Comparison of ENCODE assay signal across 8 mouse cellular contexts in genomic region chr11:102467041-102467631, GRCm38 (mm10). TPM values are rescaled to one million over a fixed set of nuclear protein-coding genes. Genes with fewer than 3 reads are reported as not detected.
A peak's percentile ranks its signal among the peaks of the same experiment; 100 is the strongest.
DNase-seq lines count a peak whose midpoint lies in the region; ATAC-seq and TF ChIP-seq lines count a peak whose summit lies in the region.

No protein-coding gene starts in this region.

- H3K4me3 ChIP-seq in MEL (ENCODE audit: control insufficient read depth in 1 of 2, insufficient read depth in 1 of 2, low read depth in 2 of 2, low read length in 2 of 2) = peak overlapping the region; percentile 54 to 74
- peak overlapping the region; percentile 65 for H3K4me3 ChIP-seq in cerebellum, adult 2 months (replicated peaks; ENCODE audit: insufficient read depth, low read depth, low read length)
- peak overlapping the region; percentile 44 for H3K4me3 ChIP-seq in forebrain, postnatal 0 days (ENCODE audit: low read depth, low read length)
- peak overlapping the region; percentile 43 for H3K4me3 ChIP-seq in lung, embryonic 15.5 days

- under 1% methylated on average over 37 of the region's 37 CpGs for WGBS in cerebellum, adult 2 months
- WGBS in forebrain, postnatal 0 days = 3% methylated on average over 37 of the region's 37 CpGs
- 1% methylated on average over 37 of the region's 37 CpGs for WGBS in lung, embryonic 15.5 days

- TF ChIP-seq POLR2A in MEL (IDR thresholded peaks at IDR 0.05; ENCODE audit: control insufficient read depth in 1 of 2, insufficient read depth in 1 of 2, low read depth in 1 of 2, low read length in 2 of 2, poor library complexity in 1 of 2) = peak in 1 of 2 experiments; percentile 57; a peak in 1 of 4 replicates
- TF ChIP-seq POLR2A in cerebellum, adult 2 months (IDR thresholded peaks at IDR 0.05; ENCODE audit: borderline replicate concordance, insufficient read depth, low read length) = no peak

- peaks cover 0 to 41% of the 10 kb centered on the region in 2 experiments; a peak in 2 of 4 replicates for H3K36me3 ChIP-seq in MEL (ENCODE audit: control insufficient read depth in 1 of 2, insufficient read depth in 2 of 2, low read length in 2 of 2)
- H3K36me3 ChIP-seq in forebrain, postnatal 0 days (ENCODE audit: insufficient read depth) = no peaks in the 10 kb centered on the region
- H3K36me3 ChIP-seq in lung, embryonic 15.5 days = no peaks in the 10 kb centered on the region

- no peak for TF ChIP-seq RAD21 in MEL (IDR thresholded peaks at IDR 0.05; ENCODE audit: low read depth, low read length)

- H3K9ac ChIP-seq in MEL (ENCODE audit: control insufficient read depth, low read depth, low read length, poor library complexity, severe bottlenecking) = peak overlapping the region; percentile 65
- peak overlapping the region; percentile 53 for H3K9ac ChIP-seq in forebrain, postnatal 0 days
- H3K9ac ChIP-seq in lung, embryonic 15.5 days = peak overlapping the region; percentile 47

- H3K79me2 ChIP-seq in MEL (ENCODE audit: control insufficient read depth, insufficient read depth, low read length, poor library complexity) = no peaks in the 10 kb centered on the region

- no peak for TF ChIP-seq EP300 in MEL (IDR thresholded peaks at IDR 0.05; ENCODE audit: low read depth in 1 of 2, low read length in 2 of 2)

- no peak for TF ChIP-seq CTCF in MEL (IDR thresholded peaks at IDR 0.05 in 2 of 3, conservative IDR thresholded peaks at IDR 0.05 in 1 of 3; ENCODE audit: control insufficient read depth in 1 of 3, insufficient read depth in 1 of 3, low read depth in 2 of 3, low read length in 3 of 3, poor library complexity in 1 of 3, severe bottlenecking in 1 of 3)
- no peak for TF ChIP-seq CTCF in cerebellum, adult 2 months (IDR thresholded peaks at IDR 0.05; ENCODE audit: borderline replicate concordance, insufficient read depth, low read depth, low read length)
- TF ChIP-seq CTCF in forebrain, postnatal 0 days (IDR thresholded peaks at IDR 0.05; ENCODE audit: low read depth) = 0 out of 2 replicates have a peak, but pooled peaks have one; percentile 8

- H3K27ac ChIP-seq in MEL (ENCODE audit: control insufficient read depth, low read depth, low read length) = peak overlapping the region; percentile 56
- H3K27ac ChIP-seq in cerebellum, adult 2 months (ENCODE audit: insufficient read depth, low read length) = peak overlapping the region; percentile 49
- peak overlapping the region; percentile 50; the same call in 1 of the 2 replicates for H3K27ac ChIP-seq in forebrain, postnatal 0 days (ENCODE audit: low read depth, low read length)
- H3K27ac ChIP-seq in lung, embryonic 15.5 days = peak overlapping the region; percentile 76

- peaks cover 25 to 51% of the 10 kb centered on the region in 2 experiments for H3K4me1 ChIP-seq in MEL (ENCODE audit: control insufficient read depth in 1 of 2, insufficient read depth in 2 of 2, low read length in 2 of 2)
- H3K4me1 ChIP-seq in cerebellum, adult 2 months (ENCODE audit: control insufficient read depth, insufficient read depth, low read length) = peaks cover 8% of the 10 kb centered on the region
- peaks cover 5% of the 10 kb centered on the region for H3K4me1 ChIP-seq in forebrain, postnatal 0 days (ENCODE audit: insufficient read depth)
- H3K4me1 ChIP-seq in lung, embryonic 15.5 days = peaks cover 22% of the 10 kb centered on the region

- ATAC-seq in forebrain, postnatal 0 days = peak; percentile 90
- ATAC-seq in lung, embryonic 15.5 days (ENCODE audit: borderline replicate concordance, extremely low read depth, low FRiP score, low TSS enrichment) = peak; percentile 97

- H3K4me2 ChIP-seq in forebrain, postnatal 0 days (ENCODE audit: low read depth) = peak overlapping the region; percentile 90
- H3K4me2 ChIP-seq in lung, embryonic 15.5 days = peak overlapping the region; percentile 93

- no peaks in the 10 kb centered on the region for H3K27me3 ChIP-seq in MEL (ENCODE audit: control insufficient read depth in 1 of 2, insufficient read depth in 2 of 2, low read length in 2 of 2)
- no peaks in the 10 kb centered on the region for H3K27me3 ChIP-seq in cerebellum, adult 2 months (ENCODE audit: control insufficient read depth, insufficient read depth, low read length)
- H3K27me3 ChIP-seq in forebrain, postnatal 0 days (ENCODE audit: insufficient read depth, low read length) = no peaks in the 10 kb centered on the region
- no peaks in the 10 kb centered on the region for H3K27me3 ChIP-seq in lung, embryonic 15.5 days

- DNase-seq in MEL (ENCODE audit: low read depth, low spot score) = peak; percentile 99
- DNase-seq in cerebellum, adult 2 months = peak; percentile 90 to 92
- peak; percentile 91 for DNase-seq in forebrain, postnatal 0 days
- DNase-seq in heart, postnatal 4 days = peak; percentile 100
- peak; percentile 91 to 93 for DNase-seq in layer of hippocampus, adult 8-10 months (ENCODE audit: low spot score in 2 of 2)
- DNase-seq in ovary, adult 18-20 months (ENCODE audit: low spot score) = peak; percentile 98
- DNase-seq in thymus, postnatal 0 days (ENCODE audit: low spot score) = peak; percentile 92

- no peaks in the 10 kb centered on the region for H3K9me3 ChIP-seq in MEL (replicated peaks; ENCODE audit: insufficient read depth, low read length)
- no peaks in the 10 kb centered on the region for H3K9me3 ChIP-seq in forebrain, postnatal 0 days (ENCODE audit: low read length)
- no peaks in the 10 kb centered on the region for H3K9me3 ChIP-seq in lung, embryonic 15.5 days

TF ChIP-seq in MEL, 35 proteins besides CTCF, POLR2A, EP300 and RAD21 (continues in another document):
- TF ChIP-seq POLR2AphosphoS2 (IDR thresholded peaks at IDR 0.05; ENCODE audit: low read length) (0 out of 2 replicates have a peak, but pooled peaks have one; percentile 49), KAT2A (conservative IDR thresholded peaks at IDR 0.05; ENCODE audit: low read depth, low read length) (no peak), MYB (IDR thresholded peaks at IDR 0.05; ENCODE audit: low read depth, low read length) (no peak), RCOR1 (IDR thresholded peaks at IDR 0.05; ENCODE audit: low read depth, low read length) (0 out of 2 replicates have a peak, but pooled peaks have one; percentile 17), USF2 (IDR thresholded peaks at IDR 0.05; ENCODE audit: borderline replicate concordance in 1 of 2, insufficient read depth in 1 of 2, low read depth in 1 of 2, low read length in 2 of 2) (no peak), MAZ (IDR thresholded peaks at IDR 0.05; ENCODE audit: low read depth, low read length) (peak; percentile 95), ZMIZ1 (IDR thresholded peaks at IDR 0.05; ENCODE audit: low read depth, low read length) (no peak), MAX (IDR thresholded peaks at IDR 0.05; ENCODE audit: low read length) (peak; percentile 45; the same call in 1 of the 2 replicates)

RNA-seq across cellular contexts. Expression of gene Itga2b, which starts 2.8 kb away (rescaled TPM):
- 8.3 and 10.7 TPM in 2 replicates for total RNA-seq in MEL (2012; rRNA removed)
- 10 to 100 TPM in 1 of 2 experiments, not detected in 1; 55.7 TPM for polyA plus RNA-seq in MEL (2012; ENCODE audit: insufficient read depth in 1 of 2, insufficient read length in 2 of 2, low read depth in 1 of 2, low replicate concordance in 2 of 2, missing spikeins in 1 of 2)
- polyA plus RNA-seq in cerebellum, adult 2 months (2012; rRNA removed) = 2.8 and 4.0 TPM in 2 replicates
- total RNA-seq in forebrain, postnatal 0 days (2014; rRNA removed) = 2.2 and 3.7 TPM in 2 replicates
- 8.7 and 12.4 TPM in 2 replicates for polyA plus RNA-seq in forebrain, postnatal 0 days (2015; fragmentation: Nextera tagmentation; extraction: Ambion mirVana)
- total RNA-seq in heart, postnatal 4 days (2021) = 1 to 10 TPM; 4.2 to 5.4 TPM
- total RNA-seq in layer of hippocampus, adult 8-10 months (2022) = 1 to 10 TPM; 1.1 to 3.2 (median 2.7) TPM
- polyA plus RNA-seq in lung, embryonic 15.5 days (2015; fragmentation: Nextera tagmentation; extraction: Ambion mirVana) = 8.9 and 9.3 TPM in 2 replicates
- polyA plus RNA-seq in thymus, postnatal 0 days (2015; fragmentation: Nextera tagmentation; extraction: Ambion mirVana) = 1.9 and 2.5 TPM in 2 replicates

RNA-seq across cellular contexts. Expression of gene Fam171a2, which starts 19.7 kb away (rescaled TPM):
- total RNA-seq in MEL (2012; rRNA removed) = 1.8 and 2.0 TPM in 2 replicates
- polyA plus RNA-seq in MEL (2012; ENCODE audit: insufficient read depth in 1 of 2, insufficient read length in 2 of 2, low read depth in 1 of 2, low replicate concordance in 2 of 2, missing spikeins in 1 of 2) = 1 to 10 TPM in 1 of 2 experiments, not detected in 1; 8.8 TPM
- 57.8 and 60.3 TPM in 2 replicates for polyA plus RNA-seq in cerebellum, adult 2 months (2012; rRNA removed)
- total RNA-seq in forebrain, postnatal 0 days (2014; rRNA removed) = 351 and 361 TPM in 2 replicates
- 26.2 and 26.9 TPM in 2 replicates for polyA plus RNA-seq in forebrain, postnatal 0 days (2015; fragmentation: Nextera tagmentation; extraction: Ambion mirVana)
- 10 to 100 TPM; 30.2 to 30.5 TPM for total RNA-seq in heart, postnatal 4 days (2021)
- 10 to 100 TPM; 77.6 to 94.7 (median 85.7) TPM for total RNA-seq in layer of hippocampus, adult 8-10 months (2022)
- polyA plus RNA-seq in lung, embryonic 15.5 days (2015; fragmentation: Nextera tagmentation; extraction: Ambion mirVana) = 4.7 and 6.9 TPM in 2 replicates
- polyA plus RNA-seq in thymus, postnatal 0 days (2015; fragmentation: Nextera tagmentation; extraction: Ambion mirVana) = 0.42 and 0.79 TPM in 2 replicates

RNA-seq across cellular contexts. Expression of gene Grn, which starts 37.0 kb away (rescaled TPM):
- total RNA-seq in MEL (2012; rRNA removed) = 14.5 and 14.7 TPM in 2 replicates
- polyA plus RNA-seq in MEL (2012; ENCODE audit: insufficient read depth in 1 of 2, insufficient read length in 2 of 2, low read depth in 1 of 2, low replicate concordance in 2 of 2, missing spikeins in 1 of 2) = 10 to 100 TPM in 1 of 2 experiments, not detected in 1; 42.1 TPM
- polyA plus RNA-seq in cerebellum, adult 2 months (2012; rRNA removed) = 58.4 TPM in 2 replicates
- total RNA-seq in forebrain, postnatal 0 days (2014; rRNA removed) = 49.5 and 66.2 TPM in 2 replicates
- polyA plus RNA-seq in forebrain, postnatal 0 days (2015; fragmentation: Nextera tagmentation; extraction: Ambion mirVana) = 72.3 and 86.6 TPM in 2 replicates
- total RNA-seq in heart, postnatal 4 days (2021) = 100 to 1,000 TPM; 141 to 144 TPM
- 100 to 1,000 TPM in 2 of 4 experiments, 10 to 100 TPM in 2; 61.9 to 191 (median 114) TPM for total RNA-seq in layer of hippocampus, adult 8-10 months (2022)
- 168 and 174 TPM in 2 replicates for polyA plus RNA-seq in lung, embryonic 15.5 days (2015; fragmentation: Nextera tagmentation; extraction: Ambion mirVana)
- polyA plus RNA-seq in thymus, postnatal 0 days (2015; fragmentation: Nextera tagmentation; extraction: Ambion mirVana) = 86.4 and 90.6 TPM in 2 replicates

RNA-seq across cellular contexts. Expression of gene Slc25a39, which starts 59.4 kb away (rescaled TPM):
- total RNA-seq in MEL (2012; rRNA removed) = 174 and 183 TPM in 2 replicates
- polyA plus RNA-seq in MEL (2012; ENCODE audit: insufficient read depth in 1 of 2, insufficient read length in 2 of 2, low read depth in 1 of 2, low replicate concordance in 2 of 2, missing spikeins in 1 of 2) = 100 to 1,000 TPM in 1 of 2 experiments, not detected in 1; 325 TPM
- polyA plus RNA-seq in cerebellum, adult 2 months (2012; rRNA removed) = 124 and 126 TPM in 2 replicates
- 96.3 and 114 TPM in 2 replicates for total RNA-seq in forebrain, postnatal 0 days (2014; rRNA removed)
- 120 and 129 TPM in 2 replicates for polyA plus RNA-seq in forebrain, postnatal 0 days (2015; fragmentation: Nextera tagmentation; extraction: Ambion mirVana)
- total RNA-seq in heart, postnatal 4 days (2021) = 100 to 1,000 TPM; 161 to 165 TPM
- total RNA-seq in layer of hippocampus, adult 8-10 months (2022) = 10 to 100 TPM; 62.0 to 72.4 (median 64.6) TPM
- 240 and 247 TPM in 2 replicates for polyA plus RNA-seq in lung, embryonic 15.5 days (2015; fragmentation: Nextera tagmentation; extraction: Ambion mirVana)
- polyA plus RNA-seq in thymus, postnatal 0 days (2015; fragmentation: Nextera tagmentation; extraction: Ambion mirVana) = 97.8 and 107 TPM in 2 replicates

Comparison
In these comparisons a context has a peak if more than half of its experiments do, and no peak if none do; other contexts are left out.
1. Peak in every context shown above with its lines: DNase-seq, ATAC-seq, H3K4me3 ChIP-seq and H3K27ac ChIP-seq.